Mouse (Mus musculus): ENCODE data around the gene Ap5z1.

Gene Ap5z1

GRCm38 (mm10) chr5:142439911-142440432, 23.8 kb upstream of the Ap5z1 start:
- DNase-seq (ENCODE audit: low spot score in 2 of 2) = peak; percentile 26 to 34

GRCm38 (mm10) chr5:142440451-142441147, 23.1 kb upstream of the Ap5z1 start:
- DNase-seq (ENCODE audit: low spot score in 2 of 2) = peak; percentile 94 to 95

- peak; percentile 63 to 67 for DNase-seq (ENCODE audit: low spot score in 2 of 2)
These were observed 22.3 kb upstream of the Ap5z1 start for GRCm38 (mm10) chr5:142441332-142442044.

- DNase-seq (ENCODE audit: low spot score in 2 of 2) = peak in 1 of 2 experiments; percentile 17
These were observed 21.7 kb upstream of the Ap5z1 start for GRCm38 (mm10) chr5:142442045-142442440.

GRCm38 (mm10) chr5:142443514-142443913, 20.2 kb upstream of the Ap5z1 start:
- DNase-seq (ENCODE audit: low spot score in 2 of 2) = peak; percentile 26 to 34

- no peak for DNase-seq (ENCODE audit: low spot score in 2 of 2)
These were observed 19.8 kb upstream of the Ap5z1 start for GRCm38 (mm10) chr5:142443994-142444393.

GRCm38 (mm10) chr5:142444791-142445531, 18.8 kb upstream of the Ap5z1 start:
- DNase-seq (ENCODE audit: low spot score in 2 of 2) = peak; percentile 39 to 49

- no peak for DNase-seq (ENCODE audit: low spot score in 2 of 2)
These were observed 18.0 kb upstream of the Ap5z1 start for GRCm38 (mm10) chr5:142445709-142446108.

- peak; percentile 92 to 93 for DNase-seq (ENCODE audit: low spot score in 2 of 2)
These were observed 15.7 kb upstream of the Ap5z1 start for GRCm38 (mm10) chr5:142448076-142448475.

GRCm38 (mm10) chr5:142448623-142449022, 15.1 kb upstream of the Ap5z1 start:
- no peak for DNase-seq (ENCODE audit: low spot score in 2 of 2)

- DNase-seq (ENCODE audit: low spot score in 2 of 2) = no peak
These were observed 12.9 kb upstream of the Ap5z1 start for GRCm38 (mm10) chr5:142450846-142451245.

GRCm38 (mm10) chr5:142451759-142452158, 12.0 kb upstream of the Ap5z1 start:
- no peak for DNase-seq (ENCODE audit: low spot score in 2 of 2)

- DNase-seq (ENCODE audit: low spot score in 2 of 2) = no peak
These were observed 10.0 kb upstream of the Ap5z1 start for GRCm38 (mm10) chr5:142453742-142454141.

- no peak for DNase-seq (ENCODE audit: low spot score in 2 of 2)
These were observed 7.4 kb upstream of the Ap5z1 start for GRCm38 (mm10) chr5:142456318-142456717.

- no peak for DNase-seq (ENCODE audit: low spot score in 2 of 2)
These were observed 6.4 kb upstream of the Ap5z1 start for GRCm38 (mm10) chr5:142457345-142457744.

GRCm38 (mm10) chr5:142458791-142459557, 4.8 kb upstream of the Ap5z1 start:
- DNase-seq (ENCODE audit: low spot score in 2 of 2) = no peak

GRCm38 (mm10) chr5:142459834-142460233, 3.9 kb upstream of the Ap5z1 start:
- DNase-seq (ENCODE audit: low spot score in 2 of 2) = no peak

GRCm38 (mm10) chr5:142461942-142462640, 1.7 kb upstream of the Ap5z1 start:
- DNase-seq (ENCODE audit: low spot score in 2 of 2) = no peak

GRCm38 (mm10) chr5:142462641-142462948, 1.1 kb upstream of the Ap5z1 start:
- DNase-seq (ENCODE audit: low spot score in 2 of 2) = no peak

- no peak for DNase-seq (ENCODE audit: low spot score in 2 of 2)
These were observed 733 bp upstream of the Ap5z1 start for GRCm38 (mm10) chr5:142463011-142463410.

GRCm38 (mm10) chr5:142468375-142468774, 4.6 kb downstream of the Ap5z1 start:
- DNase-seq (ENCODE audit: low spot score in 2 of 2) = no peak
